Mouse (Mus musculus): Measurements from ENCODE around the gene Inhbe. TPM values are rescaled to one million over a fixed set of nuclear protein-coding genes. Genes with fewer than 3 reads are reported as not detected.

Inhbe gene
- polyA plus RNA-seq, 1 experiment from 2014 or later = not detected

DNA sequence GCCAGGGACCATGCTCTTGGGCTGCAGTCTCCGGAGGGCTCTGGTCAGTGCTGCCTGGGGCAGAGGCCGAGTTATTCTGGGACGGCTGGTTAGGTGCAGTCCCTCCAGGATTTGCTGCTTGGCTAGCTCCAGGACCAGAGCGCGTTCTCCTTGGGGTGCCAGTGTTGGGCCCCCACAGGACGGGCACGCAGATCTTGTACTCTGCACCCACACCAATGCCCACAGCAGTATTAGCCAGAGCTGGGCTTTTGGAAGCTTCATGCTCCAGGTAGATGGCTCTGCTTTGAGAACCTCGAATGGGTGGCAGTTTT lies 3.0 kb downstream of the Inhbe start:
- 82% methylated on average over 8 of the region's 8 CpGs for WGBS
- ATAC-seq (replicated peaks; ENCODE audit: low FRiP score, low TSS enrichment, low read depth) (no peak), DNase-seq (ENCODE audit: low spot score) (no peak)
- 0 out of 2 replicates have a peak overlapping the region, but pooled peaks have one; percentile 39 for H3K4me2 ChIP-seq (ENCODE audit: low read length)
- H3K9me3 ChIP-seq (ENCODE audit: control insufficient read depth, low read length) = no peaks in the 10 kb centered on the region
- H3K4me3 ChIP-seq (ENCODE audit: low read depth, low read length) = no peak overlapping the region
- no peak overlapping the region for H3K27ac ChIP-seq (ENCODE audit: low read depth)
- H3K36me3 ChIP-seq (ENCODE audit: control insufficient read depth, insufficient read depth, low read length) = no peaks in the 10 kb centered on the region
- H3K27me3 ChIP-seq (replicated peaks; ENCODE audit: control insufficient read depth, insufficient read depth, low read length) = 0 out of 2 replicates have a peak, but pooled peaks cover 3% of the 10 kb centered on the region
- no peaks in the 10 kb centered on the region for H3K4me1 ChIP-seq (replicated peaks; ENCODE audit: control insufficient read depth, insufficient read depth, low read length)
- H3K9ac ChIP-seq (ENCODE audit: low read length) = no peak overlapping the region

DNA sequence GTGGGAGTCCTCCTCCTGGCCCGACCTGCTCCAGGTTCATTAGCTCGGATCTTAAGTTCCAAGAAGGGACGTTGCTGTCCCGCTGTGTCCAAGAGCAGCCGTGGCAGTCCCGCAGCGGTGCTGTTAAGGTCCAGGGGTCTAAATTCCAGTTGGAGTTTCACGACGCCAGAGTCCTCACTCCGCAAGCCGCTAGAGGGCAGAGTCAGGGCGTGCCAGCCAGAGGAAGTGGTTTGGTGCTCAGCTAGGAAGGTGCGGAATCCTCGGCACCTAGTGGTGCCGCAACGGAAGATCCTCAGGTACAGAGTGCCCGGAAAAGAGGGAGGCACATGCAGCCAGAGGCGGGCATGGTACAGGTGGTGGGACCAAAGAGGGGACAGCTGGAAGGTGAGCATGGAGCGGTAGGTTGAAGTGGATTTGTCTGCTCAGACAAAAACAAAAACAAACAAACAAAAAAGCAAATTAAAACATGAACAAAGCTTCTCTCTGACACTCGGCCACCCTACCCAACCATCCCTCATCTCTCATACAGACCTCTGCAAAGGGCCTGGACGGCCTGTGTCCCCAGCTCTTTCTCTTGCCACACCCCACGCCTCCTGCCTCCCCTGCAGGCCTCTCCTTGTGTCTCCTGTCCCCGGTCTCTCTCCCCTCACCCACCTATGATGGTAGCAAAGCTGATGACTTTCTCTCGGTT lies 3.5 kb downstream of the Inhbe start:
- WGBS = 13% methylated on average over 24 of the region's 24 CpGs
- Histone ChIP-seq H3K4me2 (ENCODE audit: low read length) (peak overlapping the region; percentile 39), H3K27ac (ENCODE audit: low read depth) (no peak overlapping the region), H3K4me3 (ENCODE audit: low read depth, low read length) (0 out of 2 replicates have a peak overlapping the region, but pooled peaks have one; percentile 7), H3K36me3 (ENCODE audit: control insufficient read depth, insufficient read depth, low read length) (no peaks in the 10 kb centered on the region), H3K9me3 (ENCODE audit: control insufficient read depth, low read length) (no peaks in the 10 kb centered on the region), H3K9ac (ENCODE audit: low read length) (0 out of 2 replicates have a peak overlapping the region, but pooled peaks have one; percentile 4), H3K4me1 (replicated peaks; ENCODE audit: control insufficient read depth, insufficient read depth, low read length) (no peaks in the 10 kb centered on the region), H3K27me3 (replicated peaks; ENCODE audit: control insufficient read depth, insufficient read depth, low read length) (0 out of 2 replicates have a peak, but pooled peaks cover 3% of the 10 kb centered on the region)
- ATAC-seq (replicated peaks; ENCODE audit: low FRiP score, low TSS enrichment, low read depth) = peak; percentile 68
- DNase-seq (ENCODE audit: low spot score) = peak; percentile 84

DNA sequence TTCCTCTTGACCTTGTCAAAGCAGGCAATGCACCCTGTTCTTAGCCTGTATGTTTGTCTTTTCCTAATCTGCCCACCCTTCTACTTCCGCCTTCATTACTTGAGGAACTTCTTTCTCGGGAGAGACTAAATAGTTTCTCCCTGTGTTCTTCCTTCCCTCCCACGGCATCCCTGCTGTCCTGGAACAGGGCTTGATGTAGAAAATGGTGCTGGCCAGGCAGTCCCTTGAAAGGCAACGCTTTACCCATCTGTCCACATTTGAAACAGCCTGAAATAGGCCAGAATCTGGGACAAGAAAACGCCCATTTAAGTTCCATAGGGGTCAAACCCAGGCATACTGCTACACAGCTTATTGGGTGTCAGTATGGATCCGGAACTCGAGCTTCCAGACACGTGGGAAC lies 4.4 kb downstream of the Inhbe start:
- Histone ChIP-seq H3K36me3 (ENCODE audit: control insufficient read depth, insufficient read depth, low read length) (no peaks in the 10 kb centered on the region), H3K4me2 (ENCODE audit: low read length) (no peak overlapping the region), H3K9me3 (ENCODE audit: control insufficient read depth, low read length) (no peaks in the 10 kb centered on the region), H3K27me3 (replicated peaks; ENCODE audit: control insufficient read depth, insufficient read depth, low read length) (0 out of 2 replicates have a peak, but pooled peaks cover 3% of the 10 kb centered on the region), H3K4me3 (ENCODE audit: low read depth, low read length) (no peak overlapping the region), H3K4me1 (replicated peaks; ENCODE audit: control insufficient read depth, insufficient read depth, low read length) (no peaks in the 10 kb centered on the region), H3K27ac (ENCODE audit: low read depth) (no peak overlapping the region), H3K9ac (ENCODE audit: low read length) (no peak overlapping the region)
- ATAC-seq (replicated peaks; ENCODE audit: low FRiP score, low TSS enrichment, low read depth) (no peak), DNase-seq (ENCODE audit: low spot score) (no peak)
- 72% methylated on average over 8 of the region's 8 CpGs for WGBS

DNA sequence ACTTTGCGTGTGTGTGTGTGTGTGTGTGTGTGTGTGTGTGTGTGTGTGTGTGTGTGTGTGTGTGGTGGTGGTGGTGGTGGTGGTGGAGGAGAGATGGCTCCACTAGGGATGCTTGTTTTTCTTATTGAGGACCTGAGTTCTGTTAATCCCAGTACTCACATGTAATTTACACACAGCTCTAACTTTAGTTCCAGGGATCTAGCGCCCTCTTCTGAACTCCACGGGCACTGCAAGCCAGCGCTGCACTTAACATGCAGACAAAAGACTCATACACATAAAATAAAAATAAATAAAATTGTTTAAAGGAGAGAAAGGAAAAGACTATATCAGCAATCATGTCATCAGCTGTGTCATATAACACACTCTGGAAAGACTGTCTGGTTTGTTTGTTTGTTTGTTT lies 5.3 kb downstream of the Inhbe start:
- WGBS = 66% methylated on average over 4 of the region's 4 CpGs
- no peak overlapping the region for H3K4me2 ChIP-seq (ENCODE audit: low read length)
- no peaks in the 10 kb centered on the region for H3K4me1 ChIP-seq (replicated peaks; ENCODE audit: control insufficient read depth, insufficient read depth, low read length)
- H3K4me3 ChIP-seq (ENCODE audit: low read depth, low read length) = no peak overlapping the region
- no peaks in the 10 kb centered on the region for H3K9me3 ChIP-seq (ENCODE audit: control insufficient read depth, low read length)
- DNase-seq (ENCODE audit: low spot score) (no peak), ATAC-seq (replicated peaks; ENCODE audit: low FRiP score, low TSS enrichment, low read depth) (no peak)
- no peak overlapping the region for H3K27ac ChIP-seq (ENCODE audit: low read depth)
- no peaks in the 10 kb centered on the region for H3K36me3 ChIP-seq (ENCODE audit: control insufficient read depth, insufficient read depth, low read length)
- H3K9ac ChIP-seq (ENCODE audit: low read length) = no peak overlapping the region
- 0 out of 2 replicates have a peak, but pooled peaks cover 3% of the 10 kb centered on the region for H3K27me3 ChIP-seq (replicated peaks; ENCODE audit: control insufficient read depth, insufficient read depth, low read length)

DNA sequence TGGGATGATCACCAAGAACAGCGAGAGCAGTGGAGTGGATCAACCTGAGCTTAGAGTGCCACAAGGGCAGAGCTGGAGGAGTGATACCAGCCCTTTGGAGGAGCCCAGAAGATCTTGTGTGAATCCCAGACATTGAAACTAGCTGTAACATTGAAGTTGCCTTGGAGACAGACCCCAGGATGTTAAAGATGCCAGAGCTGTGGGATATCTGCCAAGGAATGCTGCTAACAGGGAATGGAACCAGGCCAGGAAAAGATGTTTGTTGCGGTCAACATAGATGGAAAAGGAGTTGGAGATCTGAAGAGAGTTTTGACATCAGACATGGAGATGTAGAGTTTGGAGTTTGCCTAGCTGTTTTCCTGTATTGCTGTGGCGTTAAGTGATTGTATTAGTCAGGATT lies 8.0 kb downstream of the Inhbe start:
- Histone ChIP-seq H3K27ac (ENCODE audit: low read depth) (no peak overlapping the region), H3K4me2 (ENCODE audit: low read length) (no peak overlapping the region), H3K9ac (ENCODE audit: low read length) (no peak overlapping the region), H3K9me3 (ENCODE audit: control insufficient read depth, low read length) (no peaks in the 10 kb centered on the region), H3K4me1 (replicated peaks; ENCODE audit: control insufficient read depth, insufficient read depth, low read length) (peaks cover 3% of the 10 kb centered on the region; the same call in 1 of the 2 replicates), H3K36me3 (ENCODE audit: control insufficient read depth, insufficient read depth, low read length) (no peaks in the 10 kb centered on the region), H3K4me3 (ENCODE audit: low read depth, low read length) (no peak overlapping the region), H3K27me3 (replicated peaks; ENCODE audit: control insufficient read depth, insufficient read depth, low read length) (no peaks in the 10 kb centered on the region)
- DNase-seq (ENCODE audit: low spot score) = no peak
- WGBS = 87% methylated on average over 3 of the region's 3 CpGs
- no peak for ATAC-seq (replicated peaks; ENCODE audit: low FRiP score, low TSS enrichment, low read depth)

DNA sequence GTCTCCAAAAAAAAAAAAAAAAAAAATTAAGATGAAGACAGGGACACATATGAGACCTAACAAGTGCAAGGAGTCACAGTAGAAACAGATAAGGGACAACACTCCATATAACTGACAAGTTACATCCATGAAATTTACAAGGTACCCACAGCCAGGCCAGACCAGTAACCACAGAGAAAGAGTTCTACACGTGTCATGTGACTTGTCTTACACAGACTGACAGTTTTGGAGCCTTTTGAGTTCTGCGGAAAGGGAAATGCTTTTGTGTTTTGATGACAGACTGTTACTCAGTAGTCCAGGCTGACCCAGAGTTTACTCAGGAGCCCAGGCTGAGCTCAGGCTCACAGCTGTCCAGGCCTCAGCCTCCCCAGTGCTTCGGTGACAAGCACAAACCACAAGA lies 11.2 kb downstream of the Inhbe start:
- no peak overlapping the region for H3K9ac ChIP-seq (ENCODE audit: low read length)
- H3K27me3 ChIP-seq (replicated peaks; ENCODE audit: control insufficient read depth, insufficient read depth, low read length) = 0 out of 2 replicates have a peak, but pooled peaks cover 5% of the 10 kb centered on the region
- no peak overlapping the region for H3K4me2 ChIP-seq (ENCODE audit: low read length)
- H3K27ac ChIP-seq (ENCODE audit: low read depth) = no peak overlapping the region
- 69% methylated on average over 3 of the region's 3 CpGs for WGBS
- ATAC-seq (replicated peaks; ENCODE audit: low FRiP score, low TSS enrichment, low read depth) (no peak), DNase-seq (ENCODE audit: low spot score) (no peak)
- no peak overlapping the region for H3K4me3 ChIP-seq (ENCODE audit: low read depth, low read length)
- H3K9me3 ChIP-seq (ENCODE audit: control insufficient read depth, low read length) = no peaks in the 10 kb centered on the region
- peaks cover 3% of the 10 kb centered on the region; the same call in 1 of the 2 replicates for H3K4me1 ChIP-seq (replicated peaks; ENCODE audit: control insufficient read depth, insufficient read depth, low read length)
- no peaks in the 10 kb centered on the region for H3K36me3 ChIP-seq (ENCODE audit: control insufficient read depth, insufficient read depth, low read length)

DNA sequence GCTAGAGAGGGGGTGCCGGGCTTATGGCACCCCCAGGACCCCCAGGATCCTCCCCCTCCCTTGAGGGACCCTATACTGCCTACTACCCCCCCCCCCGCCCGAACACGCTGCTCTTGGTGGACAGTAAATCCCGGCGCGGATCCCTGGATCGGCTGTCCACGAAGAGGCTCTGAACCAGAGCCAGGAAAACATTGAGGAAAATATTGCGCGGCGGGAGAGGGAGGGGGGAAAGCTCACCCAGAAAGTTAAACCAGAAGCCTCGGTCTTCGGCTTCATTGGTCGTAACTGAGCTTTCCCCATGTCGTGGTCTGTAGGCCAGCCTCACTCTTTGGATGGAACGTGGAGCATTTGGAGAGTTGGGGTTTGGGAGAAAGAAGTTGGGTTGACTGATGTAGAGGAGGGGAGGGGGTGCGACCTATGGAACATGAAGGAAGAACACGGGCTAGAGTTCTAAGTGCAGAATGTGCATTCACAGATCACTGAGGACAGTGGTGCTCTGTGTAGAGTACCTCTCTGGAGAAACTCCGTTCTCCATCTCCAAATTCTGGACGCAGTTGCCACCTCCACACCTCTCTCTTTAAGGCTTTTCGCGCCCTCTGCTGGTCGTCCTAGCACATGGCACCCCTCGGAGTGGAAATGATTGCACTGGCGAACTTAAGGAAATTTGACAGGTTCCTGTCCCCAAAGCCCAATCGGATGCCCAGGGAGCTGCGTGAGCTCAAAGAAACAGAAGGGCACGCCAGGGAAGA lies 12.1 kb downstream of the Inhbe start, which contains the start of gene Gli1:
TSS of gene Gli1 (minus strand) at position 84 of the 749 bp plus-strand sequence.
- Histone ChIP-seq H3K27ac (ENCODE audit: low read depth) (peak within 1 kb of the TSS; percentile 95), H3K4me1 (replicated peaks; ENCODE audit: control insufficient read depth, insufficient read depth, low read length) (peaks cover 3% of the 10 kb centered on the region; the same call in 1 of the 2 replicates), H3K4me3 (ENCODE audit: low read depth, low read length) (peak within 1 kb of the TSS; percentile 44), H3K9ac (ENCODE audit: low read length) (peak within 1 kb of the TSS; percentile 49), H3K4me2 (ENCODE audit: low read length) (peak within 1 kb of the TSS; percentile 88), H3K36me3 (ENCODE audit: control insufficient read depth, insufficient read depth, low read length) (peaks cover 4% of the 10 kb centered on the region), H3K27me3 (replicated peaks; ENCODE audit: control insufficient read depth, insufficient read depth, low read length) (0 out of 2 replicates have a peak, but pooled peaks cover 5% of the 10 kb centered on the region), H3K9me3 (ENCODE audit: control insufficient read depth, low read length) (no peaks in the 10 kb centered on the region)
- DNase-seq (ENCODE audit: low spot score) (peak; percentile 93), ATAC-seq (replicated peaks; ENCODE audit: low FRiP score, low TSS enrichment, low read depth) (peak; percentile 36)
- WGBS = under 1% methylated on average over 28 of the region's 29 CpGs

DNA sequence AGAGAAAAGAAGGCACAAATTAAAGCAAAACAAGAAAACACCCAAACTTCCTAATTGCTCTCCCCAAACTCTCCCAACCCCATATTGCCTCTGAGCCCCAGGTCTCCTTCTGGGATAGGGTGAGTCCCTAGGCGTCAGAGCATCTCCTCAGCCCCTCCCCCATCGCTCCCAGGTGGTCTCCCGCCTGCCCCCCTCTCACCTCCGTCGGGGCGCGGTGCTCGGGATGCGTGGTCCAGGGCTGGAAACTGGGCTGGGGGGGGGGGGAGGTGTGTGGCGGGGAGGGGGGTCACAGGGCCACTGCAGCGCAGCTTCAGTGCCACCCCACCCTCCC lies 12.9 kb downstream of the Inhbe start:
- Histone ChIP-seq H3K9me3 (ENCODE audit: control insufficient read depth, low read length) (no peaks in the 10 kb centered on the region), H3K4me1 (replicated peaks; ENCODE audit: control insufficient read depth, insufficient read depth, low read length) (peaks cover 3% of the 10 kb centered on the region; the same call in 1 of the 2 replicates), H3K27me3 (replicated peaks; ENCODE audit: control insufficient read depth, insufficient read depth, low read length) (0 out of 2 replicates have a peak, but pooled peaks cover 5% of the 10 kb centered on the region), H3K27ac (ENCODE audit: low read depth) (peak overlapping the region; percentile 95), H3K36me3 (ENCODE audit: control insufficient read depth, insufficient read depth, low read length) (peaks cover 11% of the 10 kb centered on the region), H3K4me2 (ENCODE audit: low read length) (peak overlapping the region; percentile 88), H3K4me3 (ENCODE audit: low read depth, low read length) (peak overlapping the region; percentile 44), H3K9ac (ENCODE audit: low read length) (peak overlapping the region; percentile 49)
- no peak for DNase-seq (ENCODE audit: low spot score)
- 1% methylated on average over 9 of the region's 11 CpGs for WGBS
- ATAC-seq (replicated peaks; ENCODE audit: low FRiP score, low TSS enrichment, low read depth) = no peak; the same call in 1 of the 2 replicates

Data from intestine, embryonic 14.5 days (tissue).